Mouse (Mus musculus): ENCODE data around the gene Kif2a. TPM values are rescaled to one million over a fixed set of nuclear protein-coding genes. Genes with fewer than 3 reads are reported as not detected.
"Not testable (repeated sequence)": the region's sequence is repeated elsewhere in the genome, so short reads cannot be mapped to it uniquely, and the experiment has no call there.

Gene Kif2a
- total RNA-seq, 2 experiments from 2014 or later: 117 to 120 TPM

DNA sequence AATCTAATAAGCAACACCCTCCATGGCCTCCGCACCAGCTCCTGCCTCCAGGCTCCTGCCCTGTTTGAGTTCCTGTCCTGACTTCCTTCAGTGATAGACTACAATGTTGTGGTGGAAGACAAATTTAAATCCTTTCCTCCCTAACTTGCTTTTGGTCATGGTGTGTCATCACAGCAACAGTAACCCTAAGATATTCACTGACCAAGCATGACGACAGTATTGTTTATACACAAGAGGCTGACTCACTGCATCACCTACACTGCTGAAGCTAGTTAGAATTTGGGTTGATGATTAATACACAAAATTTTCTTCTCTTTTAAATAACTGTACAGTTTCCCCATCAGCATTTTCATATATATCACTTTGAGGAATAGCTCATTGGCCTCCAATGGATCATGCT is 18.7 kb downstream of the Kif2a start:
- TF ChIP-seq CTCF (conservative IDR thresholded peaks at IDR 0.05): no peak
- DNase-seq (ENCODE audit: low spot score in 2 of 2): no peak
- Histone ChIP-seq H3K4me3 (no peak overlapping the region), H3K27ac (no peak overlapping the region)

DNA sequence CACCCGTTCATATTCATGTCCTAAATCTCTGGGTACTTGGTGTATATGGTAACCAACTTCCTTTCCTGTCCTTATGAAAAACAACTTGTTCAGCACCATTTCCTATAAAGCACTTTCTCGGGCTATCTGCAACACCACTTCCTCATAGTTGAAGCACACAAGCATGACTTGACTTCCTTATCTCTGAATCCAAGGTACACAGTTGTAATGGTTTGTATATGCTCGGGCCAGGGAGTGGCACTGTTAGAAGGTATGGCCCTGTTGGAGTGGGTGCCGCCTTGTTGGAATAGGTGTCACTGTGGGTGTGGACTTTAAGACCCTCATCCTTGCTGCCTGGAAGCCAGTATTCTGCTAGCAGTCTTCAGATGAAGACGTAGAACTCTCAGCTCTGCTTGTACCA is 23.3 kb downstream of the Kif2a start:
- Histone ChIP-seq H3K27ac (no peak overlapping the region), H3K4me3 (no peak overlapping the region)
- no peak for DNase-seq (ENCODE audit: low spot score in 2 of 2)
- no peak for TF ChIP-seq CTCF (conservative IDR thresholded peaks at IDR 0.05)

DNA sequence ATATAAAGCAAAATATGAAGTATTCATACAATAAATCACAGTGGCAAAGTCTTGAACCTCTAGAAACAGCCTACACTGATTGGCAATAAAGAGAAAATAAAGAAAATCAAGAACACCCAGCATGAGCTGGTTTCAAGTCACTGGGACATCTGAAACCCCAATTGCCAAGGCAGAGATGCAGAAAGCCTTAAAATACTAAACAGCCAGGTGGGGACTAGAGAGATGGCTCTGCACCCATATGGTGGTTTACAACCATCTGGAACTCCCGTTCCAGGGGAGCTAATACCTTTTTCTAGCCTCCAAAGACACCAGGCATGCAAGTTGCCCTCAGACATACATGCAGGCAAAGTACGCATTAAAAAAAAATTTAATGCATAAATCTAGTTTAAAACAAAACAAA is 23.9 kb downstream of the Kif2a start:
- DNase-seq (ENCODE audit: low spot score in 2 of 2): no peak
- TF ChIP-seq CTCF (conservative IDR thresholded peaks at IDR 0.05): no peak
- Histone ChIP-seq H3K4me3 (no peak overlapping the region), H3K27ac (no peak overlapping the region; the same call in 1 of the 2 replicates)

DNA sequence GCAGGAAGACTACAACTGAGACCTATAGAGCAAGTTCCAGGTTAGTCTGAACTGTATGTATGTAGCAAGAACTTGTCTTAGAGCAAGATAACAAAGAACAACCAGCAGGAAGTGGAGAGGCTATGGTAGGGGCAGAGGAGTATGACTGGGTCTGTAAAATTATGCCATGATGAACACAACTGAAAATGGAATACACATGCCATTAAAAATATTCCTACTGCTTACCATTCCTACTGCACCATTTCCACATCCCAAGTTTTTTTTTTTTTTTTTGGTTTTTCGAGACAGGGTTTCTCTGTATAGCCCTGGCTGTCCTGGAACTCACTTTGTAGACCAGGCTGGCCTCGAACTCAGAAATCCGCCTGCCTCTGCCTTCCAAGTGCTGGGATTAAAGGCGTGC is 24.4 kb downstream of the Kif2a start:
- DNase-seq (ENCODE audit: low spot score in 2 of 2); H3K4me3 ChIP-seq; H3K27ac ChIP-seq: not testable (repeated sequence)

DNA sequence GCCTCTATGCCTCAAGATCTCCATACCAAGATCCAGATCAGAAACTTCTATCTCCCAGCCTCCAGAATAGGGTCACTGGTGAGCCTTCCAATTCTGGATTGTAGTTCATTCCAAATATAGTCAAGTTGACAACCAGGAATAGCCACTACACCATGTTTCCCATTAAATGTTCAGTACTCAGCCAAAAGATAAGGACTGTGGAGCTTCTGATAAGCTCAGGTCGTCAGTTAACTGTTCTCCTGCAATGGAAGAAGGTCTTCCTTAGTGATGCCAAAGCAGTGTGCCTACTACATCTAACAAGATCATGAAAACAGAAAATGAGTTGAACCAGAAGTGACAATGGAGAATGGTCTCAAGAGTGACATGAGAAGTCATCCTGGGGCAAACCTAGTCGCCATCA is 25.0 kb downstream of the Kif2a start:
- H3K4me3 ChIP-seq: no peak overlapping the region
- TF ChIP-seq CTCF (conservative IDR thresholded peaks at IDR 0.05): no peak
- DNase-seq (ENCODE audit: low spot score in 2 of 2): no peak
- H3K27ac ChIP-seq: no peak overlapping the region

DNA sequence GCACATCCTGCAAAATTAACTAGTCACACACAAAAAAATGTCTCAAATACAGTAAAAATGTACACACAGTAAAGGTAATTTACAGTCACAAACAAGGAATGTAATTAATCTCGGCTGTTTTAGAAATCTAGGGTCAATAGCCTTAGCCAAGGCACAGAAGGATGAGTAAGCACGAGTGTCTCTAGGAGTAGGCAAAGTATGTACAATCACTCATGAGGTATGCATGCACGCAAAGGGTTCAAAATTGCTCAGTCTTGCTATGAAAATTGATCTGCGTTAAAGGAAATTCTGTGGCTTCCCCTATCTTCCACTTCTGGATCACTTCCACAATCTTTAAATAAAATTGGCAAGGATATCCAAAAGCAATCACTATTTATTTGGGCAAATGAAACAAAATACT is 60.4 kb downstream of the Kif2a start:
- TF ChIP-seq CTCF (conservative IDR thresholded peaks at IDR 0.05): no peak
- Histone ChIP-seq H3K4me3 (no peak overlapping the region), H3K27ac (no peak overlapping the region)
- no peak for DNase-seq (ENCODE audit: low spot score in 2 of 2)

DNA sequence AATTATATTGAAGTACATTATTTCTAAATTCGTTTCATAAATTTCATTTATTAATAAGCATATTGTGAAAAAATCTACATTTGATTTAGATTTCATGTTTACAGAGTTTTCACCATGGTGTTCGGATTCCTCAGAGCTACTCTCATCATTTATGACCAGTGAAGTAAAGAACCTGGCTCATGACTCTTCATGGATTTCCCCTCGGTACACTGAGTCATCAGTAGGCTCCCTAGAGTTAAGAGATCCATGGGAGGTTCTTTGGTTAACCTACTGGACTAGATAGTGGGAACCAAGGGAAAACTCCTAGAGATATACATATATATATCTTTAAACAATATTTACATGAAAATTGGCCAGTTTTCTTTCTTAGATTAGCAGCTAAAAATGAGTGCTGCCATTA is 61.4 kb downstream of the Kif2a start:
- no peak overlapping the region for H3K4me3 ChIP-seq
- TF ChIP-seq CTCF (conservative IDR thresholded peaks at IDR 0.05): no peak
- no peak overlapping the region for H3K27ac ChIP-seq
- no peak for DNase-seq (ENCODE audit: low spot score in 2 of 2)

DNA sequence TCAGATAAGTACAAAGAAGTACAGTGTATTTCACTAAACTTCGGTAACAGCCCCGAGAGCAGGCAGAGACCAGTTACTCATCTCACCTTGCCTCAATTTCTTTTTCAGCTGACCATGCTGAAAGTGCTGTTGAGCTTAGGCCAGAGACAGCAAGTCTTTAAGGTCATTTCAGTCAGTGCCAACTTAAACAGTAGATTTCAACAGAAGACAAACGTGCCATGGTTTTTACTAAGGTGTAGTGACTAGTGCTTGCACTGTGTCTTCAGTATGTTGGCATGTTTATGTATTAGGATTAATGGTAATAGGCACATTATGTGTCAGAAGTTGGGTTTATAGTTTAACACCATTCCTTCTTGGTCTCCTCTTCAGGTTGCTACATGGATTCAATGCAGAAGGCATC is 63.6 kb downstream of the Kif2a start:
- no peak for TF ChIP-seq CTCF (conservative IDR thresholded peaks at IDR 0.05)
- DNase-seq (ENCODE audit: low spot score in 2 of 2): no peak
- H3K4me3 ChIP-seq: no peak overlapping the region
- H3K27ac ChIP-seq: no peak overlapping the region

DNA sequence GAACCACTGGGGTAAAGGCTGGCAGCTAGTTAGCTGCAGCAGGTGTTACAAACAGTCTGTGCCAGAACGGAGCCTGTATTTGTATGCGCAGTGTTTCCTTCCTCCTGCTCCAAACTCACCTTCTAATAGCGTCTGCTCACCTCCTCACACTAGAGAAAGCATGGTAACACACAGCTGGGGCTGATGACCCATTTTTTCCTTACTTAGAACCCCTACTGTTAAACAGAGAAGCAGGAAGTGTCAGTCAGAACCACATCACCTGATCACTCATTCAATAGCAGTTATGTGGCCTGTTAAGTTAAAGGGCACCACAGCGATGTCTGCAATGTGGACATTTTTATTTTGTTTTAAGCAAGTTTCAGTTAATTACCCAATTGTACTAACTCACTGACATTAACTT is 64.4 kb downstream of the Kif2a start:
- DNase-seq (ENCODE audit: low spot score in 2 of 2): no peak
- Histone ChIP-seq H3K4me3 (no peak overlapping the region), H3K27ac (no peak overlapping the region)
- no peak for TF ChIP-seq CTCF (conservative IDR thresholded peaks at IDR 0.05)

DNA sequence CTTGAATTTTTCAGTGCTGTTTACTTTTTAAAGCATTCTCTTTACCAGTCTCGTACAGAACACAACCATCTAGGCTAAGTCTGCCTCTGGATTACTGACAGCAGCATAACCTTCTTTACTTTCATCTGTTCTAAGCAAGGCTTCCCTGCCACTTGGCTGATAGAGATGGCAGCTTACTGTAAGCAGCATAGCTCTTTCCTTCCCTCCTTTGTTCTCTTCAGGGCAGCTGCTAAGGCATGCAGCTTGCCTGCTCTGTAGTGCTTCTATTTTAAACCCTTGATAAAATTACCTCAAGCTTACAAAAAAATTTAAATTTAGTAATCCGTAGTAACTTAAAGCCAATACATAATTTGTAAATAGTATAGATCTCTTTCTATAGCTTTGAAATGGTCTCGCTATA is 67.0 kb downstream of the Kif2a start:
- no peak overlapping the region for H3K4me3 ChIP-seq
- TF ChIP-seq CTCF (conservative IDR thresholded peaks at IDR 0.05): no peak
- no peak for DNase-seq (ENCODE audit: low spot score in 2 of 2)
- H3K27ac ChIP-seq: no peak overlapping the region

DNA sequence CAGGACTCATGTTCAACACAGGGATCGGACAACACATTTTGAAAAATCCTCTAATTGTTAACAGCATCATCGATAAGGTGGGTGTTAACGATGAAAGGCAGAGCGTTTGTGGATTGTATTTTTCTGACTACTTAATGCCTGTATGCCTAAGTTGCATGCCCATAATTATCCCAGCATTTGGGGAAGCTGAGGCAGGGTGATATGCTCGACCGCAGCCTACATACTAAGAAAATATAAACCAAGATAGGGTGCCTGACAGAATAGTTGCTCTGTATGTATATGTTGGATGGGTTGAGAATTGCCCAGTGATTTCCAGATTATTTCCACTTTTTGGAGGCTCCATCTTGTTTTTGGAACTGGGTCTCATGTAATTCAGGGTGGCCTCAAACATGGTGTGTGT is 74.3 kb downstream of the Kif2a start:
- DNase-seq (ENCODE audit: low spot score in 2 of 2): no peak
- peak overlapping the region; percentile 99 for H3K4me3 ChIP-seq
- H3K27ac ChIP-seq: peak overlapping the region; percentile 82
- TF ChIP-seq CTCF (conservative IDR thresholded peaks at IDR 0.05): no peak

DNA sequence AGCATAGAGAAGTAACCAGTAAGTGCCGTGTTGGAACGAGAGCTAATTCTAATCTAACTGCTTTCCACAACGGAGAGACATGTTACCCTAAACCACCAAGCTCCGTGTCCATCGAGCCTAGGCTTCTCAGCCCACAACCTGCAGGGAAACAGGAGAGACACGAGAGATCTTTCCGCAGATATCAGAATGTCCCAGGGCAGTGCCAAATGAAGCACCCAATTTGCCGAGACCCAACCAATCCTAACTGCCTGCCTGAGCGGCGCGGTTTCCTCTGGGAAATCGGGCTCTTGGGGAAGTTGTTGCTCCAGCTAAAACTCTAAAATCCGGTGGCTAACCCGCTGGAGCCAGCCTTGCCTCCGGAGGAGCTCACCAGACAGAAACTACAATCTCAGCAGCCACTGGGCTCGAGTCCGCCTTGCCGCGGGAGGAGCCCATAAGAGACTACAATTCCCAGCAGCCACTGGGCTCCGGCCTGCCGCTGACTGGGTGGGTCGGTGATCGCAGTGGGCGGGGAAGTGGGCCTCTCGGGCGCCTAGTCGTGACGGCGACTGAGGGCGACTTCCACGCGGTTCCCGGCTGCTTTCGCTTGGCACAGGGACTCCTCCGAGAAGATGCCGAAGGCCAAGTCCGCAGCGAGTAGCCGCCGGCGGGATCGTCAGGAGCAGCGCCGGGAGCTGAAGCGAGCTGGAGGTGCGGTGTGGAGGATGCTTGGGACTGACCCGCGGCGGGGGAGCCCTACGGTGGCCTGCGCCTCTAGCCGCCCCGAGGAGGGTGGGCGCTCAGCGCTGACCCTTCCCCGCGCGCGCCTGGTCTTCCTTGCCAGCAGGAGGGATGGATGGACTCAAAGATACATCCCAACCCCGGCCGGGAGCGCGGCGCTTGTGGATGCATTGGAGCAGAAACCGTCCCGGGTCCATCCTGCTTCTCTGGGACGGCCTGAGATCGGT is 75.1 kb downstream of the Kif2a start, which contains the start of gene Dimt1:
TSS of gene Dimt1 (plus strand) at position 534 of the 947 bp plus-strand sequence.
- Histone ChIP-seq H3K4me3 (peak within 1 kb of the TSS; percentile 99), H3K27ac (peak within 1 kb of the TSS; percentile 89)
- peak; percentile 96 to 98 for DNase-seq (ENCODE audit: low spot score in 2 of 2)
- no peak for TF ChIP-seq CTCF (conservative IDR thresholded peaks at IDR 0.05)

DNA sequence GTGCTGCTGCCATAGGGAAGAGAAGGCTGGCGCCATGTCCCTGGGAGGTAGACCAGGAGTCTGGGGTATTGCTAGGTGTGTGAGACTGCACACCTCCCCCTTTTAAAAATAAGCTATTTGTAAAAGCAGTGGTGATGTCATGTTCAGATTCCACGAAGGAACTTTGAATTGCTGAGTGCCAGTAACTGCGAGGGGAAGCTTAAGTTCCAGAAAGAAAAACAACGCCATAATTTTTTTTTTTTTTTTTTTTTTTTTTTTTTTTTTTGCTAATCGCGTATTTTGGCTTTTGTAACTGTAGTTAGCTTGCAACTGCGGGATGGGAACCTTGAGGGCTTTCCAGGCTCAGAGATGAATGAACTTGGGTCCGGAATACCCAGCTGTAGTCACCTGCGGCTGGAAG is 76.4 kb downstream of the Kif2a start:
- H3K4me3 ChIP-seq: no peak overlapping the region
- DNase-seq (ENCODE audit: low spot score in 2 of 2): no peak
- no peak for TF ChIP-seq CTCF (conservative IDR thresholded peaks at IDR 0.05)
- H3K27ac ChIP-seq: no peak overlapping the region

DNA sequence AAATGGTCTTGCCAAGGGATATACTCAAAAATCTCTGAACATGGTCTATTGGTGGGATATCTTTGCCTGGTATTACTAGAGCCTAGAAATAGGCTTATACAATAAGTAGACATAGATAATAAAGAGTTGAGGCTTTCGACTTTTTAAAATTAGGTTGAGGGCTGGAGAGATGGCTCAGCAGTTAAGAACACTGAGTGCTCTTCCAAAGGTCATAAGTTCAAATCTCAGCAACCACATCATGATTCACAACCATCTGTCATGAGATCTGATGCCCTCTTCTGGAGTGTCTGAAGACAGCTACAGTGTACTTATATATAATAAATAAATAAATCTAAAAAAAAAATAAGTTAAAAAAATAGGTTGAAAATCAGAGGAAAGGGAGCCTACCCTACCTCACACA is 79.2 kb downstream of the Kif2a start:
- DNase-seq (ENCODE audit: low spot score in 2 of 2): no peak
- H3K4me3 ChIP-seq: no peak overlapping the region
- no peak overlapping the region for H3K27ac ChIP-seq
- TF ChIP-seq CTCF (conservative IDR thresholded peaks at IDR 0.05): no peak
